Mouse (Mus musculus) heart, postnatal 0 days (tissue): Measurements from ENCODE around the gene Sorbs2.

ENCODE experiments used
- CTCF ChIP-seq: IDR thresholded peaks from 2 replicates; pipeline ENCODE4 v1.5.1; 2016; ENCODE audit warnings: antibody characterized with exemption, control low read depth, low read depth
- EP300 ChIP-seq: IDR thresholded peaks from 2 replicates; pipeline ENCODE4 v1.6.1; 2016; ENCODE audit warnings: antibody characterized with exemption, low read depth

- no peak for TF ChIP-seq CTCF
- no peak for TF ChIP-seq EP300
Measured at GRCm38 (mm10) chr8:45829985-45830548, 322.5 kb downstream of the Sorbs2 start.
